In genomic region chr17:46890116-46890815, GRCm38 (mm10) we compare ENCODE assay signal across 8 mouse cellular contexts. TPM values are rescaled to one million over a fixed set of nuclear protein-coding genes. Genes with fewer than 3 reads are reported as not detected.
DNase-seq lines count a peak whose midpoint lies in the region; ATAC-seq lines count a peak whose summit lies in the region.

Tbcc (plus strand) TSS chr17:46890684.

- peak; percentile 96 for DNase-seq in T-cell, adult 2 months (ENCODE audit: low spot score)
- DNase-seq in cerebellum, postnatal 36 days = peak; percentile 96 to 97
- peak; percentile 96 to 97 for DNase-seq in frontal cortex, postnatal 36 days (ENCODE audit: low spot score in 2 of 2)
- peak; percentile 94 for DNase-seq in left cerebral cortex, adult 11 months (ENCODE audit: low spot score)
- DNase-seq in lung, postnatal 4 days = peak; percentile 97 to 98
- DNase-seq in retina, postnatal 7 days (ENCODE audit: low read depth, low spot score) = peak; percentile 97
- peak; percentile 91 for DNase-seq in urinary bladder, adult 2 months (ENCODE audit: low spot score)

- H3K36me3 ChIP-seq in hindbrain, embryonic 15.5 days = no peaks in the 10 kb centered on the region

- no peaks in the 10 kb centered on the region for H3K27me3 ChIP-seq in hindbrain, embryonic 15.5 days

- peak within 1 kb of the TSS; percentile 89 for H3K9ac ChIP-seq in hindbrain, embryonic 15.5 days

- H3K27ac ChIP-seq in hindbrain, embryonic 15.5 days (replicated peaks) = peak within 1 kb of the TSS; percentile 98

- under 1% methylated on average over 40 of the region's 40 CpGs for WGBS in hindbrain, embryonic 15.5 days

- peak within 1 kb of the TSS; percentile 90 for H3K4me2 ChIP-seq in hindbrain, embryonic 15.5 days

- peak within 1 kb of the TSS; percentile 89 for H3K4me3 ChIP-seq in hindbrain, embryonic 15.5 days

- H3K9me3 ChIP-seq in hindbrain, embryonic 15.5 days = no peaks in the 10 kb centered on the region

- H3K4me1 ChIP-seq in hindbrain, embryonic 15.5 days (replicated peaks) = peaks cover 41% of the 10 kb centered on the region

- ATAC-seq in hindbrain, embryonic 15.5 days (ENCODE audit: low FRiP score, low read depth) = peak; percentile 94

RNA-seq across cellular contexts. Expression of gene Tbcc, which starts in this region (rescaled TPM):
- polyA plus RNA-seq in hindbrain, embryonic 15.5 days (2015; fragmentation: Nextera tagmentation; extraction: Ambion mirVana) = 57.5 and 60.8 TPM in 2 replicates
- 20.3 and 21.5 TPM in 2 replicates for polyA plus RNA-seq in urinary bladder, adult 2 months (2012; rRNA removed)

Comparison
In these comparisons a context has a peak if more than half of its experiments do, and no peak if none do; other contexts are left out.
1. Peak in every context shown above with its lines: DNase-seq, ATAC-seq, H3K4me3 ChIP-seq and H3K27ac ChIP-seq.